Mouse (Mus musculus): ENCODE data around the gene Il17f.
A peak's percentile ranks its signal among the peaks of the same experiment; 100 is the strongest.
"Not testable (repeated sequence)": the region's sequence is repeated elsewhere in the genome, so short reads cannot be mapped to it uniquely, and the experiment has no call there.

Il17f gene

GRCm38 (mm10) chr1:20790517-20790916, at the start of gene Il17f:
Il17f (minus strand) TSS chr1:20790617.
- not testable (repeated sequence) for DNase-seq (ENCODE audit: extremely low spot score, low spot score)

- no peak for DNase-seq (ENCODE audit: extremely low spot score, low spot score)
These were observed 49.5 kb upstream of the Il17f start for GRCm38 (mm10) chr1:20839911-20840310.

- DNase-seq (ENCODE audit: extremely low spot score, low spot score), result no peak
These were observed 46.2 kb upstream of the Il17f start for GRCm38 (mm10) chr1:20836551-20837125.

GRCm38 (mm10) chr1:20833141-20833511, 42.7 kb upstream of the Il17f start:
- no peak for DNase-seq (ENCODE audit: extremely low spot score, low spot score)

- no peak for DNase-seq (ENCODE audit: extremely low spot score, low spot score)
These were observed 42.2 kb upstream of the Il17f start for GRCm38 (mm10) chr1:20832473-20833140.

GRCm38 (mm10) chr1:20830546-20830945, 40.1 kb upstream of the Il17f start:
- DNase-seq (ENCODE audit: extremely low spot score, low spot score), result no peak

GRCm38 (mm10) chr1:20828061-20828460, 37.6 kb upstream of the Il17f start:
- no peak for DNase-seq (ENCODE audit: extremely low spot score, low spot score)

GRCm38 (mm10) chr1:20825036-20825435, 34.6 kb upstream of the Il17f start:
- DNase-seq (ENCODE audit: extremely low spot score, low spot score), result no peak

GRCm38 (mm10) chr1:20823906-20824305, 33.5 kb upstream of the Il17f start:
- no peak for DNase-seq (ENCODE audit: extremely low spot score, low spot score)

GRCm38 (mm10) chr1:20823471-20823870, 33.1 kb upstream of the Il17f start:
- no peak for DNase-seq (ENCODE audit: extremely low spot score, low spot score)

- no peak for DNase-seq (ENCODE audit: extremely low spot score, low spot score)
These were observed 30.5 kb upstream of the Il17f start for GRCm38 (mm10) chr1:20820959-20821358.

GRCm38 (mm10) chr1:20819771-20820605, 29.6 kb upstream of the Il17f start, which contains the start of gene Mcm3:
Mcm3 (minus strand) TSS chr1:20820312.
- DNase-seq (ENCODE audit: extremely low spot score, low spot score), result peak; percentile 93

GRCm38 (mm10) chr1:20817596-20817995, 27.2 kb upstream of the Il17f start:
- no peak for DNase-seq (ENCODE audit: extremely low spot score, low spot score)

- no peak for DNase-seq (ENCODE audit: extremely low spot score, low spot score)
These were observed 26.8 kb upstream of the Il17f start for GRCm38 (mm10) chr1:20817172-20817571.

- no peak for DNase-seq (ENCODE audit: extremely low spot score, low spot score)
These were observed 24.1 kb upstream of the Il17f start for GRCm38 (mm10) chr1:20814521-20814920.

GRCm38 (mm10) chr1:20804526-20804925, 14.1 kb upstream of the Il17f start:
- DNase-seq (ENCODE audit: extremely low spot score, low spot score), result no peak

GRCm38 (mm10) chr1:20801682-20802390, 11.4 kb upstream of the Il17f start:
- no peak for DNase-seq (ENCODE audit: extremely low spot score, low spot score)

- no peak for DNase-seq (ENCODE audit: extremely low spot score, low spot score)
These were observed 10.9 kb upstream of the Il17f start for GRCm38 (mm10) chr1:20801275-20801674.

- DNase-seq (ENCODE audit: extremely low spot score, low spot score), result no peak
These were observed 4.8 kb upstream of the Il17f start for GRCm38 (mm10) chr1:20795178-20795577.

GRCm38 (mm10) chr1:20794760-20795159, 4.3 kb upstream of the Il17f start:
- no peak for DNase-seq (ENCODE audit: extremely low spot score, low spot score)

- no peak for DNase-seq (ENCODE audit: extremely low spot score, low spot score)
These were observed 997 bp upstream of the Il17f start for GRCm38 (mm10) chr1:20791414-20791813.

GRCm38 (mm10) chr1:20788419-20788818, 2.0 kb downstream of the Il17f start:
- no peak for DNase-seq (ENCODE audit: extremely low spot score, low spot score)
